Comparison of ENCODE assay signal across 1 mouse cellular context in the genomic region with DNA sequence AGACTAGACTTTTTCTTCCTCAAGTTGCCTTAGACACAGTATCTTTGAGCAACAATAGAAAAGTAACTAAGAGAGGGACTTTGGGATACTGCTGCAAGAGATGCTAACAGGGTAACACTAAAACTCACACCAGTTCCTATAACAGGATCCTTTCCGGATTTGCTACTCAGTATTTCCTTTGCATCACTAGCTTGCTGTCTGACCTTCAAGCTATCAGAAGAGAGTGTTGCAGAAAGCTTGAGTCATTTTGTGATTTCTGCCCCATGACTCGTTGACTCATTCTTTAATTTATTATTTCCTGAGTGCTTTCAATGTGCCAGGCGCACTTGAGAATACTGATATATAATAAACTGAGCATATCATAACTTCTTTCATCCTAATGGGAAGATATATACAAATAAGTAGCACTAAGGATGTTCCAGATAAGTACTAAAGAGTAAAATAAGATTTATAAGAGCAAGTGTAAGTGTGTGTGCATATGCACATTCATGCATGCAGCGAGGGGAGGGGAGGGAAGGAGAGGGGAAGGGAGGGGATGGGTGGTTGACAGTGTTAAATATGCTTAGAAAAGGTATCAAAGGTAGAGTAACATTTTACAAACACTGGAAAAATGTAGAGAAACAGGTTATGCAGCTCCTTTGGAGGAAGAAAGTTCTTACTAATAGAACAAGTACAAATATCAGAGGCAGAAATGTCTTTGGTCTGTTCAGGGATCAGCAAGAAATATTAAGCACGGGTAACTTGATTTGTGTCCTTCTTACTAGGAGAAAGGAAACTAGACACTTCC.
TF ChIP-seq lines count a peak whose summit lies in the region.

No protein-coding gene starts in this region.

TF ChIP-seq in myocyte, 11 proteins besides CTCF, POLR2A, EP300 and RAD21:
- TF ChIP-seq CEBPB (IDR thresholded peaks at IDR 0.05; ENCODE audit: insufficient read depth, poor library complexity, severe bottlenecking) = peak; percentile 86
- TF ChIP-seq TCF3 (IDR thresholded peaks at IDR 0.05; ENCODE audit: insufficient read length, low read depth) = no peak
